11 mouse cellular contexts compared by ENCODE assay signal in genomic region chr12:103567129-103567528, GRCm38 (mm10). TPM values are rescaled to one million over a fixed set of nuclear protein-coding genes. Genes with fewer than 3 reads are reported as not detected.
DNase-seq lines count a peak whose midpoint lies in the region; ATAC-seq and TF ChIP-seq lines count a peak whose summit lies in the region.
"Had no signal": no experiment of that assay in that cellular context is flagged by ENCODE, and none has a peak within 500 bp of the region (broad histone marks: within the 10 kb centered on the region; RNA-seq: fewer than 3 reads in every experiment).

No protein-coding gene starts in this region.

- no peak overlapping the region for H3K4me2 ChIP-seq in kidney, embryonic 15.5 days
- no peak overlapping the region for H3K4me2 ChIP-seq in CH12.LX (ENCODE audit: insufficient read depth, low read depth, poor library complexity, severe bottlenecking)
- no peak overlapping the region for H3K4me2 ChIP-seq in kidney, postnatal 0 days (ENCODE audit: low read length)
- H3K4me2 ChIP-seq: limb, embryonic 13.5 days; stomach, embryonic 15.5 days had no signal

- dilution Hi-C loops in CH12.LX (cut with MboI; ENCODE audit: extremely low pct_ligation_motif_present, extremely low pct_unique_long_range_greater_than_20kb, low sequenced_read_pairs): no loop called here

- no peak overlapping the region for H3K27ac ChIP-seq in kidney, embryonic 15.5 days
- no peak overlapping the region for H3K27ac ChIP-seq in CH12.LX (ENCODE audit: insufficient read depth, low read depth)
- H3K27ac ChIP-seq in kidney, postnatal 0 days: no peak overlapping the region
- H3K27ac ChIP-seq: limb, embryonic 13.5 days; stomach, embryonic 15.5 days had no signal

- no peaks in the 10 kb centered on the region for H3K36me3 ChIP-seq in kidney, embryonic 15.5 days
- no peaks in the 10 kb centered on the region for H3K36me3 ChIP-seq in CH12.LX (replicated peaks in 1 of 2; ENCODE audit: control insufficient read depth in 1 of 2, insufficient read depth in 1 of 2, low read length in 1 of 2)
- H3K36me3 ChIP-seq in kidney, postnatal 0 days (ENCODE audit: insufficient read depth, low read length): no peaks in the 10 kb centered on the region
- H3K36me3 ChIP-seq: limb, embryonic 13.5 days; stomach, embryonic 15.5 days had no signal

- TF ChIP-seq RAD21 in CH12.LX (IDR thresholded peaks at IDR 0.05; ENCODE audit: low read depth, low read length): peak; percentile 73

- H3K27me3 ChIP-seq in kidney, embryonic 15.5 days: no peaks in the 10 kb centered on the region
- no peaks in the 10 kb centered on the region for H3K27me3 ChIP-seq in CH12.LX (replicated peaks)
- H3K27me3 ChIP-seq in kidney, postnatal 0 days (ENCODE audit: insufficient read depth, low read length): no peaks in the 10 kb centered on the region
- H3K27me3 ChIP-seq: limb, embryonic 13.5 days; stomach, embryonic 15.5 days had no signal

- peak; percentile 16 to 21 for DNase-seq in cerebellum, postnatal 10 days
- no peak for DNase-seq in cerebellum, postnatal 36 days
- DNase-seq in kidney, adult 11 months: peak; percentile 14
- DNase-seq in CH12.LX (ENCODE audit: extremely low read depth): peak; percentile 17
- DNase-seq in kidney, postnatal 0 days (ENCODE audit: low spot score): peak; percentile 17
- DNase-seq in yolk sac, embryonic 10.5 days (ENCODE audit: low spot score): no peak

- peak in 1 of 2 experiments; percentile 76; a peak in 2 of 4 replicates for TF ChIP-seq CTCF in CH12.LX (conservative IDR thresholded peaks at IDR 0.05 in 1 of 2, IDR thresholded peaks at IDR 0.05 in 1 of 2; ENCODE audit: low read depth in 2 of 2, low read length in 2 of 2)
- peak; percentile 39 for TF ChIP-seq CTCF in kidney, postnatal 0 days (IDR thresholded peaks at IDR 0.05; ENCODE audit: low read depth)

- no peak overlapping the region for H3K9ac ChIP-seq in kidney, embryonic 15.5 days
- H3K9ac ChIP-seq in CH12.LX (ENCODE audit: insufficient read depth, low read depth): no peak overlapping the region
- no peak overlapping the region for H3K9ac ChIP-seq in kidney, postnatal 0 days (ENCODE audit: low read depth, low read length)
- H3K9ac ChIP-seq: limb, embryonic 13.5 days; stomach, embryonic 15.5 days had no signal

- no peak for TF ChIP-seq POLR2A in CH12.LX (IDR thresholded peaks at IDR 0.05; ENCODE audit: low read depth, low read length)

- no peak overlapping the region for H3K4me3 ChIP-seq in kidney, embryonic 15.5 days (replicated peaks)
- H3K4me3 ChIP-seq in CH12.LX (replicated peaks in 1 of 3; ENCODE audit: low read depth in 2 of 3, low read length in 2 of 3, poor library complexity in 1 of 3): no peak overlapping the region
- no peak overlapping the region for H3K4me3 ChIP-seq in kidney, postnatal 0 days (replicated peaks; ENCODE audit: low read depth, low read length)
- H3K4me3 ChIP-seq: limb, embryonic 13.5 days; stomach, embryonic 15.5 days had no signal

- TF ChIP-seq EP300 in CH12.LX (IDR thresholded peaks at IDR 0.05; ENCODE audit: low read length): no peak

- H3K9me3 ChIP-seq in kidney, embryonic 15.5 days (replicated peaks): no peaks in the 10 kb centered on the region
- no peaks in the 10 kb centered on the region for H3K9me3 ChIP-seq in CH12.LX (replicated peaks; ENCODE audit: low read length)
- no peaks in the 10 kb centered on the region for H3K9me3 ChIP-seq in kidney, postnatal 0 days (replicated peaks; ENCODE audit: low read length)
- H3K9me3 ChIP-seq: limb, embryonic 13.5 days; stomach, embryonic 15.5 days had no signal

- in situ Hi-C loops in CH12.LX (cut with MboI; ENCODE audit: low pct_ligation_motif_present, low pct_unique_long_range_greater_than_20kb, low sequenced_read_pairs): no loop called here

- no peak for ATAC-seq in kidney, embryonic 15.5 days (replicated peaks; ENCODE audit: low FRiP score)
- no peak for ATAC-seq in kidney, postnatal 0 days (replicated peaks; ENCODE audit: low FRiP score, low read depth)
- ATAC-seq in erythroblast, adult 5-6 weeks (replicated peaks; ENCODE audit: low FRiP score, poor library complexity, severe bottlenecking): no peak
- ATAC-seq: midbrain, embryonic 16.5 days had no signal

- no peaks in the 10 kb centered on the region for H3K79me2 ChIP-seq in CH12.LX (replicated peaks; ENCODE audit: control insufficient read depth, extremely low read depth, insufficient read depth, poor library complexity, severe bottlenecking)

- H3K4me1 ChIP-seq in kidney, embryonic 15.5 days: no peaks in the 10 kb centered on the region; the same call in 1 of the 2 replicates
- H3K4me1 ChIP-seq in CH12.LX (ENCODE audit: control insufficient read depth in 1 of 2, insufficient read depth in 2 of 2): no peaks in the 10 kb centered on the region
- no peaks in the 10 kb centered on the region for H3K4me1 ChIP-seq in kidney, postnatal 0 days (replicated peaks; ENCODE audit: insufficient read depth, low read length)
- H3K4me1 ChIP-seq: limb, embryonic 13.5 days; stomach, embryonic 15.5 days had no signal

- 65% methylated on average over 3 of the region's 3 CpGs for WGBS in kidney, embryonic 15.5 days
- WGBS in kidney, postnatal 0 days: 62% methylated on average over 3 of the region's 3 CpGs

TF ChIP-seq in CH12.LX, 34 proteins besides CTCF, POLR2A, EP300 and RAD21:
- TF ChIP-seq MEF2A (IDR thresholded peaks at IDR 0.05; ENCODE audit: borderline replicate concordance, low read depth, low read length): no peak
- no peak for TF ChIP-seq MAX (IDR thresholded peaks at IDR 0.05; ENCODE audit: low read length)
- no peak for TF ChIP-seq KAT2A (IDR thresholded peaks at IDR 0.05; ENCODE audit: insufficient replicate concordance, low read length)
- TF ChIP-seq MAZ (IDR thresholded peaks at IDR 0.05; ENCODE audit: low read depth, low read length): no peak
- no peak for TF ChIP-seq ZKSCAN1 (IDR thresholded peaks at IDR 0.05; ENCODE audit: borderline replicate concordance, low read depth, low read length)
- TF ChIP-seq SMC3 (IDR thresholded peaks at IDR 0.05; ENCODE audit: low read depth, low read length): peak; percentile 48
- TF ChIP-seq ELF1 (IDR thresholded peaks at IDR 0.05; ENCODE audit: low read depth, low read length): no peak
- TF ChIP-seq ZC3H11A (IDR thresholded peaks at IDR 0.05; ENCODE audit: low read depth, low read length): no peak

RNA-seq across cellular contexts. Expression of gene Ppp4r4, which starts 35.0 kb away (rescaled TPM):
- 1.0 and 1.7 TPM in 2 replicates for polyA plus RNA-seq in kidney, embryonic 15.5 days (2015; fragmentation: Nextera tagmentation; extraction: Ambion mirVana)
- total RNA-seq in CH12.LX (2012; rRNA removed): 0.34 and 0.38 TPM in 2 replicates
- 0.54 and 0.68 TPM in 2 replicates for total RNA-seq in CH12.LX (2014; rRNA removed)
- polyA plus RNA-seq in CH12.LX (2012; ENCODE audit: insufficient read length, low read depth): 0.42 and 1.7 TPM in 2 replicates
- 1.6 and 1.8 TPM in 2 replicates for polyA plus RNA-seq in kidney, postnatal 0 days (2015; fragmentation: Nextera tagmentation; extraction: Ambion mirVana)
- not detected in 2 replicates for total RNA-seq in erythroblast, adult 5-6 weeks (2015; ENCODE audit: low replicate concordance)
- 0.42 TPM in 1 of 2 replicates, not detected in the other for total RNA-seq in erythroblast, adult 5-6 weeks (2017; ENCODE audit: low replicate concordance)

Comparison
In these comparisons a context has a peak if more than half of its experiments do, and no peak if none do; other contexts are left out.
1. DNase-seq: peak in cerebellum, postnatal 10 days (2 of 2), kidney, adult 11 months (single experiment), CH12.LX (single experiment) and kidney, postnatal 0 days (single experiment); none in cerebellum, postnatal 36 days (0 of 2) and yolk sac, embryonic 10.5 days (single experiment).